In genomic region chr13:94885291-94886235, GRCm38 (mm10) we compare ENCODE assay signal across 7 mouse cellular contexts. TPM values are rescaled to one million over a fixed set of nuclear protein-coding genes. Genes with fewer than 3 reads are reported as not detected.
A peak's percentile ranks its signal among the peaks of the same experiment; 100 is the strongest.
DNase-seq lines count a peak whose midpoint lies in the region; ATAC-seq and TF ChIP-seq lines count a peak whose summit lies in the region.

No protein-coding gene starts in this region.

- peaks cover 79% of the 10 kb centered on the region for H3K27me3 ChIP-seq in liver, embryonic 11.5 days (replicated peaks; ENCODE audit: control insufficient read depth, insufficient read depth, low read length)
- peaks cover 100% of the 10 kb centered on the region for H3K27me3 ChIP-seq in forebrain, embryonic 10.5 days (ENCODE audit: poor library complexity, severe bottlenecking)
- H3K27me3 ChIP-seq in intestine, embryonic 15.5 days (replicated peaks), result peaks cover 76% of the 10 kb centered on the region

- no peak overlapping the region for H3K9ac ChIP-seq in liver, embryonic 11.5 days (ENCODE audit: low read depth, low read length)
- H3K9ac ChIP-seq in intestine, embryonic 15.5 days, result no peak overlapping the region

- H3K4me1 ChIP-seq in liver, embryonic 11.5 days (replicated peaks; ENCODE audit: control insufficient read depth, insufficient read depth, low read length), result peaks cover 9% of the 10 kb centered on the region; the same call in 1 of the 2 replicates
- H3K4me1 ChIP-seq in forebrain, embryonic 10.5 days, result peaks cover 29% of the 10 kb centered on the region
- peaks cover 21% of the 10 kb centered on the region for H3K4me1 ChIP-seq in intestine, embryonic 15.5 days (replicated peaks)

- WGBS in liver, embryonic 11.5 days, result 2% methylated on average over 81 of the region's 81 CpGs
- WGBS in forebrain, embryonic 10.5 days, result 1% methylated on average over 80 of the region's 81 CpGs
- WGBS in intestine, embryonic 15.5 days, result 2% methylated on average over 80 of the region's 81 CpGs

- no peaks in the 10 kb centered on the region for H3K9me3 ChIP-seq in liver, embryonic 11.5 days (ENCODE audit: control insufficient read depth, low read length)
- no peaks in the 10 kb centered on the region for H3K9me3 ChIP-seq in forebrain, embryonic 10.5 days
- H3K9me3 ChIP-seq in intestine, embryonic 15.5 days, result no peaks in the 10 kb centered on the region

- H3K27ac ChIP-seq in liver, embryonic 11.5 days (ENCODE audit: low read depth, low read length), result no peak overlapping the region
- H3K27ac ChIP-seq in forebrain, embryonic 10.5 days, result no peak overlapping the region
- H3K27ac ChIP-seq in intestine, embryonic 15.5 days, result no peak overlapping the region
- H3K27ac ChIP-seq in left cerebral cortex, adult 2 months, result no peak overlapping the region

- intact Hi-C loops in left cerebral cortex, adult 2 months (cut with DNase I), result no loop called here

- peak; percentile 35 for DNase-seq in liver, embryonic 11.5 days (ENCODE audit: low spot score)
- no peak for DNase-seq in liver
- DNase-seq in forebrain, embryonic 10.5 days (ENCODE audit: extremely low spot score, low spot score), result peak; percentile 46
- DNase-seq in retina, postnatal 1 day, result peak; percentile 56
- no peak for DNase-seq in left cerebral cortex, adult 2 months (ENCODE audit: extremely low spot score in 1 of 2, low spot score in 2 of 2)
- no peak for DNase-seq in adrenal gland, adult 18-20 months (ENCODE audit: low spot score in 2 of 2)

- peak overlapping the region; percentile 23; the same call in 1 of the 2 replicates for H3K4me2 ChIP-seq in liver, embryonic 11.5 days
- peak overlapping the region; percentile 49 for H3K4me2 ChIP-seq in intestine, embryonic 15.5 days (replicated peaks)

- no peaks in the 10 kb centered on the region for H3K36me3 ChIP-seq in liver, embryonic 11.5 days (ENCODE audit: control insufficient read depth, insufficient read depth, low read length)
- no peaks in the 10 kb centered on the region for H3K36me3 ChIP-seq in forebrain, embryonic 10.5 days (replicated peaks)
- H3K36me3 ChIP-seq in intestine, embryonic 15.5 days, result no peaks in the 10 kb centered on the region

- H3K4me3 ChIP-seq in liver, embryonic 11.5 days (ENCODE audit: low read depth, low read length), result no peak overlapping the region
- H3K4me3 ChIP-seq in forebrain, embryonic 10.5 days, result peak overlapping the region; percentile 31
- H3K4me3 ChIP-seq in intestine, embryonic 15.5 days (replicated peaks), result peak overlapping the region; percentile 24
- H3K4me3 ChIP-seq in left cerebral cortex, adult 2 months, result no peak overlapping the region

- ATAC-seq in liver, embryonic 11.5 days (replicated peaks; ENCODE audit: low FRiP score), result no peak
- ATAC-seq in intestine, embryonic 15.5 days, result peak; percentile 25; the same call in 1 of the 2 replicates

- TF ChIP-seq CTCF in left cerebral cortex, adult 2 months (IDR thresholded peaks at IDR 0.05), result no peak

RNA-seq across cellular contexts. Expression of gene Otp, which starts 10.2 kb away (rescaled TPM):
- polyA plus RNA-seq in liver, embryonic 11.5 days (2014; fragmentation: Nextera tagmentation; extraction: Ambion mirVana), result not detected in 2 replicates
- 0.55 and 1.6 TPM in 2 replicates for polyA plus RNA-seq in forebrain, embryonic 10.5 days (2016; fragmentation: Nextera tagmentation; extraction: Ambion mirVana)
- polyA plus RNA-seq in intestine, embryonic 15.5 days (2015; fragmentation: Nextera tagmentation; extraction: Ambion mirVana), result not detected in 2 replicates
- under 1 TPM in 1 of 2 experiments, not detected in 1; 0.65 TPM for total RNA-seq in left cerebral cortex, adult 2 months (2021)
- total RNA-seq in adrenal gland, adult 18-20 months (2021), result not detected

Comparison
In these comparisons a context has a peak if more than half of its experiments do, and no peak if none do; other contexts are left out.
1. DNase-seq: peak in liver, embryonic 11.5 days (single experiment), forebrain, embryonic 10.5 days (single experiment) and retina, postnatal 1 day (single experiment); none in liver (single experiment), left cerebral cortex, adult 2 months (0 of 2) and adrenal gland, adult 18-20 months (0 of 2).
2. H3K4me3 ChIP-seq: peak in forebrain, embryonic 10.5 days (single experiment) and intestine, embryonic 15.5 days (single experiment); none in liver, embryonic 11.5 days (single experiment) and left cerebral cortex, adult 2 months (single experiment).